Mouse (Mus musculus): Measurements from ENCODE around the gene Uba3.
A peak's percentile ranks its signal among the peaks of the same experiment; 100 is the strongest.

DNA sequence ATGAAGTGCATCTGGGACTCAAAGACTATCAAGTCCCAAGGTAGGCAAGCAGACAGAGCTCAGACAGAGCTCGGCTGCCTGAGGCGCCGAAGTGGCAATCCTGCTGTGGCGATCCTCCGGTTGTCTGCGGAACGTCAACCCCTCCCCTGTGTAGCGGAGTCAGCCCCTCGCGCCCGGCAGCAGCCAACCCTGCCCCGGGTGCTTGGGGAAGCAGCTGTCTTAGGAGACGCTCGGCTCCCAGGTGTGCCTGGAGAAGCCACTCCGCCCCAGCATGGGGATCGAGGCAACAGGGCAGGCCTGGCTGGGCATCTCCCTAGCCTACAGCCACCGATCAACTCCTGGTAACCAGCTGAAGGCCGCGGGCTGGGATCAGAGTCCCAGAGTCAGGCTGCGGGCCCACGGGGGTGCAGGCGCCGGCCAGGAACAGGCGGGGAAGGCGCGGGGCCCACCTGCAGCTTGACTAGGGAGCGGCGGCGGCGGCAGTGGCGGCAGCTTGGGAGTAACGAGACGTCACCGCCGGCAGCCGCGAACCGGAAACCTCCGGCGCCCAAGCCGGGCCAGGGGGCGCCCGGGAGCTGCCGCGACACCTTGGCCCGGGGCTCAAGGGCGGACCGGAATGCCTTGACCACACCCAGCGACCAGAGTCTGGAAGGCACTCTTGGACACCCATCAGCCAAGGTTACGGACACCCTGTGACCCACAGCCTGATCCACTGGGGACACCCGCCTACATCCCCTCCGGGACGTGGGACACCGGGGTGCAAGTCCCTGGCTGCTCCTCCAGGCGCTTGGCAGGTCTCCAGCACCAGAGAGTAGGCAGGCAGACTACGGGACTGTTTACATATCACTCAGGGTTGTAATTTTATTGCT is 56.8 kb downstream of the Uba3 start, which contains the start of gene Eogt:
- peak; percentile 76 for TF ChIP-seq CTCF (IDR thresholded peaks at IDR 0.05; ENCODE audit: control insufficient read depth, insufficient read depth, insufficient read length)
- TF ChIP-seq USF1 (IDR thresholded peaks at IDR 0.05; ENCODE audit: low read depth), result no peak
- TF ChIP-seq CEBPB (IDR thresholded peaks at IDR 0.05; ENCODE audit: low read depth), result no peak
- TF ChIP-seq FOSL1 (IDR thresholded peaks at IDR 0.05; ENCODE audit: insufficient read depth, low read length, poor library complexity, severe bottlenecking), result no peak
- TF ChIP-seq MYOD1 (IDR thresholded peaks at IDR 0.05; ENCODE audit: control insufficient read depth, insufficient read length, low read depth), result no peak
- no peak for TF ChIP-seq MYOG (IDR thresholded peaks at IDR 0.05; ENCODE audit: control insufficient read depth, extremely low read depth, insufficient read length)

All from C2C12 (cell line).